Mouse (Mus musculus): ENCODE measurements around the gene Cox17. TPM values are rescaled to one million over a fixed set of nuclear protein-coding genes. Genes with fewer than 3 reads are reported as not detected.

Cox17 gene
- polyA plus RNA-seq, 1 experiment: 115 TPM

GRCm38 (mm10) chr16:38369000-38369399 lies 22.2 kb downstream of the Cox17 start:
- Histone ChIP-seq H3K4me1 (ENCODE audit: control insufficient read depth, insufficient read depth, low read length) (peaks cover 9% of the 10 kb centered on the region), H3K27ac (ENCODE audit: insufficient read depth, low read depth, low read length) (no peak overlapping the region), H3K4me3 (ENCODE audit: insufficient read depth, low read length) (no peak overlapping the region)
- TF ChIP-seq CTCF (IDR thresholded peaks at IDR 0.05; ENCODE audit: low read depth, low read length) (no peak), POLR2A (IDR thresholded peaks at IDR 0.05; ENCODE audit: borderline replicate concordance, low read depth, low read length) (no peak)

- H3K27ac ChIP-seq (ENCODE audit: insufficient read depth, low read depth, low read length): no peak overlapping the region
These were observed 22.6 kb downstream of the Cox17 start for GRCm38 (mm10) chr16:38369431-38369830.

GRCm38 (mm10) chr16:38369992-38370484 lies 23.2 kb downstream of the Cox17 start:
- TF ChIP-seq CTCF (IDR thresholded peaks at IDR 0.05; ENCODE audit: low read depth, low read length): no peak
- TF ChIP-seq POLR2A (IDR thresholded peaks at IDR 0.05; ENCODE audit: borderline replicate concordance, low read depth, low read length): no peak
- H3K27ac ChIP-seq (ENCODE audit: insufficient read depth, low read depth, low read length): no peak overlapping the region
- H3K4me1 ChIP-seq (ENCODE audit: control insufficient read depth, insufficient read depth, low read length): peaks cover 9% of the 10 kb centered on the region
- H3K4me3 ChIP-seq (ENCODE audit: insufficient read depth, low read length): no peak overlapping the region

More at GRCm38 (mm10) chr16:38369431-38369830, 22.6 kb downstream of the Cox17 start:
- H3K4me1 ChIP-seq (ENCODE audit: control insufficient read depth, insufficient read depth, low read length): peaks cover 9% of the 10 kb centered on the region
- TF ChIP-seq POLR2A (IDR thresholded peaks at IDR 0.05; ENCODE audit: borderline replicate concordance, low read depth, low read length) (no peak), CTCF (IDR thresholded peaks at IDR 0.05; ENCODE audit: low read depth, low read length) (no peak)
- H3K4me3 ChIP-seq (ENCODE audit: insufficient read depth, low read length): no peak overlapping the region

GRCm38 (mm10) chr16:38370633-38371374 lies 24.0 kb downstream of the Cox17 start:
- no peak for TF ChIP-seq CTCF (IDR thresholded peaks at IDR 0.05; ENCODE audit: low read depth, low read length)
- no peak for TF ChIP-seq POLR2A (IDR thresholded peaks at IDR 0.05; ENCODE audit: borderline replicate concordance, low read depth, low read length)
- Histone ChIP-seq H3K4me1 (ENCODE audit: control insufficient read depth, insufficient read depth, low read length) (peaks cover 9% of the 10 kb centered on the region), H3K4me3 (ENCODE audit: insufficient read depth, low read length) (no peak overlapping the region), H3K27ac (ENCODE audit: insufficient read depth, low read depth, low read length) (no peak overlapping the region)

GRCm38 (mm10) chr16:38371705-38372296 lies 25.0 kb downstream of the Cox17 start:
- no peak overlapping the region for H3K4me3 ChIP-seq (ENCODE audit: insufficient read depth, low read length)
- TF ChIP-seq CTCF (IDR thresholded peaks at IDR 0.05; ENCODE audit: low read depth, low read length) (no peak), POLR2A (IDR thresholded peaks at IDR 0.05; ENCODE audit: borderline replicate concordance, low read depth, low read length) (no peak)
- H3K27ac ChIP-seq (ENCODE audit: insufficient read depth, low read depth, low read length): no peak overlapping the region
- H3K4me1 ChIP-seq (ENCODE audit: control insufficient read depth, insufficient read depth, low read length): peaks cover 6% of the 10 kb centered on the region

- peaks cover 11% of the 10 kb centered on the region for H3K4me1 ChIP-seq (ENCODE audit: control insufficient read depth, insufficient read depth, low read length)
- no peak overlapping the region for H3K4me3 ChIP-seq (ENCODE audit: insufficient read depth, low read length)
- TF ChIP-seq CTCF (IDR thresholded peaks at IDR 0.05; ENCODE audit: low read depth, low read length) (no peak), POLR2A (IDR thresholded peaks at IDR 0.05; ENCODE audit: borderline replicate concordance, low read depth, low read length) (no peak)
- H3K27ac ChIP-seq (ENCODE audit: insufficient read depth, low read depth, low read length): no peak overlapping the region
These were observed 26.1 kb downstream of the Cox17 start for GRCm38 (mm10) chr16:38372876-38373275.

GRCm38 (mm10) chr16:38373439-38373838 lies 26.6 kb downstream of the Cox17 start:
- H3K4me3 ChIP-seq (ENCODE audit: insufficient read depth, low read length): no peak overlapping the region
- H3K4me1 ChIP-seq (ENCODE audit: control insufficient read depth, insufficient read depth, low read length): peaks cover 9% of the 10 kb centered on the region
- no peak overlapping the region for H3K27ac ChIP-seq (ENCODE audit: insufficient read depth, low read depth, low read length)
- TF ChIP-seq CTCF (IDR thresholded peaks at IDR 0.05; ENCODE audit: low read depth, low read length) (no peak), POLR2A (IDR thresholded peaks at IDR 0.05; ENCODE audit: borderline replicate concordance, low read depth, low read length) (no peak)

GRCm38 (mm10) chr16:38373941-38374340 lies 27.1 kb downstream of the Cox17 start:
- peaks cover 6% of the 10 kb centered on the region; the same call in 1 of the 2 replicates for H3K4me1 ChIP-seq (ENCODE audit: control insufficient read depth, insufficient read depth, low read length)
- H3K27ac ChIP-seq (ENCODE audit: insufficient read depth, low read depth, low read length): no peak overlapping the region
- no peak overlapping the region for H3K4me3 ChIP-seq (ENCODE audit: insufficient read depth, low read length)
- TF ChIP-seq POLR2A (IDR thresholded peaks at IDR 0.05; ENCODE audit: borderline replicate concordance, low read depth, low read length) (no peak), CTCF (IDR thresholded peaks at IDR 0.05; ENCODE audit: low read depth, low read length) (no peak)

GRCm38 (mm10) chr16:38374379-38375140 lies 27.8 kb downstream of the Cox17 start:
- Histone ChIP-seq H3K4me1 (ENCODE audit: control insufficient read depth, insufficient read depth, low read length) (peaks cover 4% of the 10 kb centered on the region; the same call in 1 of the 2 replicates), H3K4me3 (ENCODE audit: insufficient read depth, low read length) (no peak overlapping the region), H3K27ac (ENCODE audit: insufficient read depth, low read depth, low read length) (no peak overlapping the region)
- TF ChIP-seq POLR2A (IDR thresholded peaks at IDR 0.05; ENCODE audit: borderline replicate concordance, low read depth, low read length): no peak
- TF ChIP-seq CTCF (IDR thresholded peaks at IDR 0.05; ENCODE audit: low read depth, low read length): no peak

Data from bone marrow macrophage, adult 2 months (primary cell).